Mouse (Mus musculus): Measurements from ENCODE around the gene Slc18a2. TPM values are rescaled to one million over a fixed set of nuclear protein-coding genes. Genes with fewer than 3 reads are reported as not detected.

The Slc18a2 gene
- polyA plus RNA-seq, 1 experiment from 2014 or later: 7.5 TPM

DNA sequence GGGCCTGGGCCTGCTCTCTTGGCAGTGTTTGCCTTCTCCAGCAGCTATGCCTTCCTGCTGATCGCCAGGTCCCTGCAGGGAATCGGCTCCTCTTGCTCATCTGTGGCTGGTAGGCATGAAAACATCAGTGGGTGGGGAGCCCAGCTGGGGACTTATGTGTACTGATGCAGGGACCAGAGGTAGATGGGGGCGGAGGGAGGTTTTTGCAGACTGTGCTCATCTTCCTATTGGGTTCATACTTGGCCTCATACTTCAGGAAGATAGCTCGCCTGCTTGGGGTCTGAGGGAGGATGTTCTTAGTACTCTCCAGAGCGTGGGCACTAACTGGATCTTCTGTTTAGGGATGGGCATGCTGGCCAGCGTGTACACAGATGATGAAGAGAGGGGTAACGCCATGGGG lies 12.5 kb downstream of the Slc18a2 start:
- DNase-seq: no peak
- Histone ChIP-seq H3K4me3 (ENCODE audit: low read depth, low read length) (no peak overlapping the region), H3K9me3 (ENCODE audit: low read depth, low read length) (no peaks in the 10 kb centered on the region), H3K27me3 (ENCODE audit: insufficient read depth, low read length) (no peaks in the 10 kb centered on the region), H3K9ac (no peak overlapping the region), H3K4me1 (ENCODE audit: insufficient read depth) (no peaks in the 10 kb centered on the region), H3K36me3 (ENCODE audit: insufficient read depth) (no peaks in the 10 kb centered on the region), H3K27ac (ENCODE audit: low read depth) (no peak overlapping the region), H3K4me2 (no peak overlapping the region)
- WGBS: 75% methylated on average over 7 of the region's 7 CpGs
- TF ChIP-seq CTCF (IDR thresholded peaks at IDR 0.05; ENCODE audit: low read depth): no peak
- no peak for ATAC-seq (ENCODE audit: insufficient read depth)

DNA sequence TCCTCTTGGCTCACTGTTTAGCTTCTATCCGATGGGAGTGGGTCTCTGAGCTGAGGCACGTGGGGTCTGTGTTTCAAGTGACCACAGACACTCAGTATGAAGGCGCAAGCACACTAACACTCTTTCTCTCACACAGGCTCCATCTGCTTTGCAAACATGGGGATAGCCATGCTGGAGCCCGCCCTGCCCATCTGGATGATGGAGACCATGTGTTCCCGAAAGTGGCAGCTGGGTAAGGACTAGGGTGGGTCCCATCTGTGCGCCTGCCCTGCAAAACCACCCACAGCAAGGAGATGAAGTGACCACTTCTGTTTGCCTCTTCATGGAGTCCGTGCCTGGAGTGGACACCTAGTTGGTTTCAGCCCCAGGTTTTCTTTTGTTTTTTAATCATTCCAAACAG lies 15.7 kb downstream of the Slc18a2 start:
- WGBS: 75% methylated on average over 7 of the region's 7 CpGs
- H3K4me1 ChIP-seq (ENCODE audit: insufficient read depth): no peaks in the 10 kb centered on the region
- no peaks in the 10 kb centered on the region for H3K27me3 ChIP-seq (ENCODE audit: insufficient read depth, low read length)
- H3K4me2 ChIP-seq: no peak overlapping the region
- H3K9ac ChIP-seq: no peak overlapping the region
- ATAC-seq (ENCODE audit: insufficient read depth) (no peak), DNase-seq (no peak)
- H3K9me3 ChIP-seq (ENCODE audit: low read depth, low read length): no peaks in the 10 kb centered on the region
- H3K4me3 ChIP-seq (ENCODE audit: low read depth, low read length): no peak overlapping the region
- TF ChIP-seq CTCF (IDR thresholded peaks at IDR 0.05; ENCODE audit: low read depth): no peak
- H3K27ac ChIP-seq (ENCODE audit: low read depth): no peak overlapping the region
- H3K36me3 ChIP-seq (ENCODE audit: insufficient read depth): no peaks in the 10 kb centered on the region

DNA sequence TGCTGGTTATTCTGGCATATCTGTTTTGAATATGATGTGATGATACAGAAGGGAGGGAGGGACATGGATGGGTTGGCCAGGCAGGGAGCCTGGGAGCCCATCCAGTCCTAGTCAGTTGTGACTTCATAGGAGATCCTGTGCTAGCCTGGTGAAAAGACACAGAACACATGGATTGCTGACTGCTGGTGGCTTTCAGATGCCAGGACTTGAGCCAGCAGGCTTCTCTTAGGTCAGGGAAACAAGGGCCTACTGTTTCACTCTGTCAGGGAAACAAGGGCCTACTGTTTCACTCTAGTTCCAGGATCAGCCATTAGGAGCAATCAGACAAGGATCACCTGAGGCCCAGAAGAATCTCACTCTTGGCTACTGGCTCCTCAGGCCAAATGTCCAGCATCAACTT lies 20.1 kb downstream of the Slc18a2 start:
- no peak overlapping the region for H3K4me3 ChIP-seq (ENCODE audit: low read depth, low read length)
- no peak overlapping the region for H3K27ac ChIP-seq (ENCODE audit: low read depth)
- H3K4me1 ChIP-seq (ENCODE audit: insufficient read depth): no peaks in the 10 kb centered on the region
- H3K9me3 ChIP-seq (ENCODE audit: low read depth, low read length): no peaks in the 10 kb centered on the region
- H3K9ac ChIP-seq: no peak overlapping the region
- DNase-seq: no peak
- ATAC-seq (ENCODE audit: insufficient read depth): no peak
- H3K36me3 ChIP-seq (ENCODE audit: insufficient read depth): no peaks in the 10 kb centered on the region
- H3K27me3 ChIP-seq (ENCODE audit: insufficient read depth, low read length): no peaks in the 10 kb centered on the region
- H3K4me2 ChIP-seq: no peak overlapping the region
- TF ChIP-seq CTCF (IDR thresholded peaks at IDR 0.05; ENCODE audit: low read depth): no peak

- no peaks in the 10 kb centered on the region for H3K27me3 ChIP-seq (ENCODE audit: insufficient read depth, low read length)
- no peak overlapping the region for H3K9ac ChIP-seq
- no peak overlapping the region for H3K27ac ChIP-seq (ENCODE audit: low read depth)
- H3K4me3 ChIP-seq (ENCODE audit: low read depth, low read length): no peak overlapping the region
- DNase-seq (no peak), ATAC-seq (ENCODE audit: insufficient read depth) (no peak)
- TF ChIP-seq CTCF (IDR thresholded peaks at IDR 0.05; ENCODE audit: low read depth): no peak
- WGBS: 62% methylated on average over 3 of the region's 3 CpGs
- H3K4me2 ChIP-seq: no peak overlapping the region
- H3K36me3 ChIP-seq (ENCODE audit: insufficient read depth): no peaks in the 10 kb centered on the region
- H3K4me1 ChIP-seq (ENCODE audit: insufficient read depth): no peaks in the 10 kb centered on the region
- H3K9me3 ChIP-seq (ENCODE audit: low read depth, low read length): no peaks in the 10 kb centered on the region
These were observed 21.3 kb downstream of the Slc18a2 start for GRCm38 (mm10) chr19:59282001-59282400.

DNA sequence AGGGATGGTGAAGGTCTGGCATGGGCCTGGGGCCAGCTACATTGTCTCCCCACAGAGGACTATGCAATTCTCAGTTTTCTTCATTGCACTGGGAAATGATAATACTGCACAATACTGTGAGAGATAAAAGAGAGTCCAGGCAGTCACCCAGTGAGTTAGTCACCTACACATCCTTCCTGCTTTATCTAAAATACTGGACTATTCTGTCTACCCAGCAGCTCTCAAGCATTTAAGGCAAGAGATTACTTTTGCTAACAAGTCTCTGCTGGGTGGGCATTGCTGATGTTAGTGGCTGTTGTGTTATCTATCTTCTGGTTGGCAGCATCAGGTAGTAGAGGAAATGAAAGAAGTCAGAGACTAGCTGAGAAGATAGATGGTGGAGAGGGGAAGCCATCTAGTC lies 28.3 kb downstream of the Slc18a2 start:
- no peak overlapping the region for H3K9ac ChIP-seq
- ATAC-seq (ENCODE audit: insufficient read depth): no peak
- TF ChIP-seq CTCF (IDR thresholded peaks at IDR 0.05; ENCODE audit: low read depth): no peak
- no peak overlapping the region for H3K27ac ChIP-seq (ENCODE audit: low read depth)
- H3K27me3 ChIP-seq (ENCODE audit: insufficient read depth, low read length): no peaks in the 10 kb centered on the region
- DNase-seq: no peak
- no peaks in the 10 kb centered on the region for H3K4me1 ChIP-seq (ENCODE audit: insufficient read depth)
- no peak overlapping the region for H3K4me2 ChIP-seq
- no peak overlapping the region for H3K4me3 ChIP-seq (ENCODE audit: low read depth, low read length)
- no peaks in the 10 kb centered on the region for H3K9me3 ChIP-seq (ENCODE audit: low read depth, low read length)
- H3K36me3 ChIP-seq (ENCODE audit: insufficient read depth): no peaks in the 10 kb centered on the region

- TF ChIP-seq CTCF (IDR thresholded peaks at IDR 0.05; ENCODE audit: low read depth): no peak
- H3K4me2 ChIP-seq: no peak overlapping the region
- H3K9ac ChIP-seq: no peak overlapping the region
- H3K27me3 ChIP-seq (ENCODE audit: insufficient read depth, low read length): no peaks in the 10 kb centered on the region
- ATAC-seq (ENCODE audit: insufficient read depth) (no peak), DNase-seq (no peak)
- no peak overlapping the region for H3K27ac ChIP-seq (ENCODE audit: low read depth)
- no peaks in the 10 kb centered on the region for H3K4me1 ChIP-seq (ENCODE audit: insufficient read depth)
- H3K4me3 ChIP-seq (ENCODE audit: low read depth, low read length): no peak overlapping the region
- no peaks in the 10 kb centered on the region for H3K36me3 ChIP-seq (ENCODE audit: insufficient read depth)
- no peaks in the 10 kb centered on the region for H3K9me3 ChIP-seq (ENCODE audit: low read depth, low read length)
- WGBS: 81% methylated on average over 6 of the region's 6 CpGs
These were observed 29.1 kb downstream of the Slc18a2 start for GRCm38 (mm10) chr19:59289811-59290210.

DNA sequence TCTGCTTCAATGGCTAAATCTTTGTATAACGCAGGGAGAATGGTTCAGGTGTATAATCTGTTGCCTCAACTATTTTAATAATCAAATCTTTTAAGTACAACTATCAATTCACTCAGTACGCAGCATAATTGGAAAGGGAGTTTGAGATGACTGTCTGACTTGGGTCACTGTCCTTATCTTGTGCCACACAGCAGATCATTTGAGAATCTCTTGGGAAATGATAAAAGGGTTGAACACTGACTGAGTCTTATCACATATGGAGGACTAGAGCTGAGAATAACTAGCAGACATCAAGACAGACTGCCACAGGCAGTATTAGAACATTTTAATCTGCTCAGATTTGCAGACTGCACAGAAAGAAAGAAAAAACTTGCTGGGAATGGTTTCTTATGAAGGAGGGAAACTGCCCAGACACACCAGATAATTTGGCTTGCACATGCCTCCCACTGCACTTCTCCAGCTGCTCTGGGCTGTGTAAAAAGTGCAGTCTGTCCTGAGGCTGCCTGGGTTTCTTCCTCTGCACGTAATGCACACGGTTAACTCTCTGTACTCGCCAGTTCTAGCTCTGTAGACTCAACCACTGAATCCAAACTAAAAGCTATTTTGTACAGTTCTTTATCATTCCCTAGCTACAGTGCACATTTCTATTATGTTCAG lies 31.6 kb downstream of the Slc18a2 start:
- DNase-seq (no peak), ATAC-seq (ENCODE audit: insufficient read depth) (no peak)
- H3K27me3 ChIP-seq (ENCODE audit: insufficient read depth, low read length): no peaks in the 10 kb centered on the region
- H3K27ac ChIP-seq (ENCODE audit: low read depth): no peak overlapping the region
- H3K36me3 ChIP-seq (ENCODE audit: insufficient read depth): 0 out of 2 replicates have a peak, but pooled peaks cover 3% of the 10 kb centered on the region
- H3K4me2 ChIP-seq: no peak overlapping the region
- no peaks in the 10 kb centered on the region for H3K4me1 ChIP-seq (ENCODE audit: insufficient read depth)
- no peak for TF ChIP-seq CTCF (IDR thresholded peaks at IDR 0.05; ENCODE audit: low read depth)
- no peaks in the 10 kb centered on the region for H3K9me3 ChIP-seq (ENCODE audit: low read depth, low read length)
- H3K4me3 ChIP-seq (ENCODE audit: low read depth, low read length): no peak overlapping the region
- no peak overlapping the region for H3K9ac ChIP-seq
- WGBS: 79% methylated on average over 5 of the region's 5 CpGs

- H3K4me1 ChIP-seq (ENCODE audit: insufficient read depth): no peaks in the 10 kb centered on the region
These were observed 54.6 kb downstream of the Slc18a2 start for GRCm38 (mm10) chr19:59315308-59315707.

More at GRCm38 (mm10) chr19:59315308-59315707, 54.6 kb downstream of the Slc18a2 start:
- Histone ChIP-seq H3K9ac (no peak overlapping the region), H3K27ac (ENCODE audit: low read depth) (no peak overlapping the region), H3K27me3 (ENCODE audit: insufficient read depth, low read length) (no peaks in the 10 kb centered on the region), H3K9me3 (ENCODE audit: low read depth, low read length) (no peaks in the 10 kb centered on the region), H3K4me3 (ENCODE audit: low read depth, low read length) (no peak overlapping the region), H3K4me2 (no peak overlapping the region), H3K36me3 (ENCODE audit: insufficient read depth) (0 out of 2 replicates have a peak, but pooled peaks cover 11% of the 10 kb centered on the region)
- ATAC-seq (ENCODE audit: insufficient read depth) (no peak), DNase-seq (peak; percentile 10)
- TF ChIP-seq CTCF (IDR thresholded peaks at IDR 0.05; ENCODE audit: low read depth): peak; percentile 5; the same call in 1 of the 2 replicates
